Mouse (Mus musculus) midbrain, postnatal 0 days (tissue): ENCODE data around the gene D2hgdh. TPM values are rescaled to one million over a fixed set of nuclear protein-coding genes. Genes with fewer than 3 reads are reported as not detected.
"Not testable (repeated sequence)": the region's sequence is repeated elsewhere in the genome, so short reads cannot be mapped to it uniquely, and the experiment has no call there.

Experiments
- ATAC-seq: fragments of 200-750 bp; cut with Nextera tagmentation; 2 replicates; pipeline ENCODE4 v1.8.0; 2017; ENCODE audit warnings: moderate number of reproducible peaks, mild to moderate bottlenecking, moderate TSS enrichment, moderate library complexity; ENCODE audit not compliant: low FRiP score
- DNase-seq: peaks from one replicate; pipeline ENCODE4 v3.0.0-alpha.2; 2015; ENCODE audit warnings: low spot score
- H3K27ac ChIP-seq: fragments of 300-500 bp; sonication (generic); 2 replicates; pipeline ENCODE4 v1.5.1; 2014; ENCODE audit warnings: low read depth, mild to moderate bottlenecking, low read length, mixed read lengths
- H3K27me3 ChIP-seq: fragments of 300-500 bp; sonication (generic); 2 replicates; pipeline ENCODE4 v1.6.1; 2014; ENCODE audit warnings: low read length, control low read depth, mixed read lengths; ENCODE audit not compliant: insufficient read depth
- H3K36me3 ChIP-seq: fragments of 300-500 bp; sonication (generic); 2 replicates; pipeline ENCODE4 v1.6.1; 2014; ENCODE audit warnings: low read length, control low read depth, mixed read lengths; ENCODE audit not compliant: insufficient read depth
- H3K4me1 ChIP-seq: fragments of 300-500 bp; sonication (generic); 2 replicates; pipeline ENCODE4 v1.6.1; 2014; ENCODE audit warnings: mild to moderate bottlenecking, control low read depth, antibody characterized with exemption, low read length, mixed read lengths; ENCODE audit not compliant: insufficient read depth
- H3K4me2 ChIP-seq: fragments of 300-500 bp; sonication (generic); 2 replicates; pipeline ENCODE4 v1.6.1; 2014; ENCODE audit warnings: low read depth, mild to moderate bottlenecking, low read length, mixed read lengths; ENCODE audit not compliant: poor library complexity, severe bottlenecking
- H3K4me3 ChIP-seq: fragments of 300-500 bp; sonication (generic); 2 replicates; pipeline ENCODE4 v1.5.1; 2014; ENCODE audit warnings: low read depth, mild to moderate bottlenecking, low read length, moderate library complexity
- H3K9ac ChIP-seq: fragments of 300-500 bp; sonication (generic); replicated peaks from 2 replicates; pipeline ENCODE4 v1.6.1; 2014; ENCODE audit warnings: mild to moderate bottlenecking, low read length, moderate library complexity, mixed read lengths; ENCODE audit not compliant: poor library complexity, severe bottlenecking
- H3K9me3 ChIP-seq: fragments of 300-500 bp; sonication (generic); 2 replicates; pipeline ENCODE4 v1.6.1; 2016; ENCODE audit warnings: low read length, control low read depth
- CTCF ChIP-seq: IDR thresholded peaks from 2 replicates; pipeline ENCODE4 v1.5.1; 2016; ENCODE audit warnings: antibody characterized with exemption, mild to moderate bottlenecking
- WGBS: fragments of 180-500 bp; shearing (Covaris S2); extraction: QIAGEN DNeasy Blood & Tissue Kit; methylation state at CpG from one replicate; pipeline ENCODE4 v1.1.7; 2014; 5-methylcytosine and 5-hydroxymethylcytosine counted together
- polyA plus RNA-seq: library from polyadenylated mRNA; unstranded; fragments of >200 nt; fragmentation: Nextera tagmentation; extraction: Ambion mirVana; gene quantifications from 2 replicates; pipeline ENCODE4 v1.2.1, GENCODE M21; 2015
- total RNA-seq: library from RNA; depleted of rRNA; stranded (reverse); fragments of >200 nt; gene quantifications from 2 replicates; pipeline ENCODE4 v1.2.3, GENCODE M21; 2014

The D2hgdh gene
- total and polyA plus RNA-seq, 2 experiments from 2014 or later: 8.6 to 20.0 TPM

DNA sequence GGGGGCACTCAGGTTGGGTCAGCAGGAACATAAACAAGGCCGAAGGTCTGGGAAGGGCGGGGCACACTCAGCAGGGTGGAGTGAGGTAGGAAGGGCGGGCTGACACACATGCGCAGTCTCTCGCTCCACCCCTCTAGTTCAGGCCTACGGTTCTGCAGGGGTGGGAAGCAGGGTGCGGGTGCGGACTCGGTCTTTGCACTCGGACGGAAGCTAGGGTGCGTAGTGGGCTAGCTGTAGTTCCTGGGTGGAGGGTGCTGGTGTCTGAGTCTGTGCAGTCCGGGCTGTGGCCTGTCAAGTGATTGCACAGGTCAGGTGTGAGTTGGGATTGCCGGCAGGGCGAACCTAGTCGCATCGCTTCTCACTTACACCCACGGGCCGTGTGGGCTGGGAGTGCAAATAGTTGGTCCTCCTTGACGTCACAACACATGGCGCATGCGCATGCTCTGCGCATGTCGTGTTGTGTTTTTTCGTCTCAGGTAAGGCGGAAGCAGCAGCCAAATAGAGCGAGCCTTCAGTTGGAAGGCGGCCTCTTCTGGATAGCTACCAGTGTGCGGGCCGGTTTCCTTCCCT is 481 bp downstream of the D2hgdh start:
- no peaks in the 10 kb centered on the region for H3K27me3 ChIP-seq
- ATAC-seq (peak; percentile 93), DNase-seq (peak; percentile 97)
- peak overlapping the region; percentile 80 for H3K4me2 ChIP-seq
- H3K9me3 ChIP-seq: no peaks in the 10 kb centered on the region
- H3K27ac ChIP-seq: peak overlapping the region; percentile 95
- peak overlapping the region; percentile 65 for H3K9ac ChIP-seq
- no peaks in the 10 kb centered on the region for H3K4me1 ChIP-seq
- WGBS: 2% methylated on average over 30 of the region's 30 CpGs
- no peaks in the 10 kb centered on the region for H3K36me3 ChIP-seq
- TF ChIP-seq CTCF: peak; percentile 51
- H3K4me3 ChIP-seq: peak overlapping the region; percentile 50

DNA sequence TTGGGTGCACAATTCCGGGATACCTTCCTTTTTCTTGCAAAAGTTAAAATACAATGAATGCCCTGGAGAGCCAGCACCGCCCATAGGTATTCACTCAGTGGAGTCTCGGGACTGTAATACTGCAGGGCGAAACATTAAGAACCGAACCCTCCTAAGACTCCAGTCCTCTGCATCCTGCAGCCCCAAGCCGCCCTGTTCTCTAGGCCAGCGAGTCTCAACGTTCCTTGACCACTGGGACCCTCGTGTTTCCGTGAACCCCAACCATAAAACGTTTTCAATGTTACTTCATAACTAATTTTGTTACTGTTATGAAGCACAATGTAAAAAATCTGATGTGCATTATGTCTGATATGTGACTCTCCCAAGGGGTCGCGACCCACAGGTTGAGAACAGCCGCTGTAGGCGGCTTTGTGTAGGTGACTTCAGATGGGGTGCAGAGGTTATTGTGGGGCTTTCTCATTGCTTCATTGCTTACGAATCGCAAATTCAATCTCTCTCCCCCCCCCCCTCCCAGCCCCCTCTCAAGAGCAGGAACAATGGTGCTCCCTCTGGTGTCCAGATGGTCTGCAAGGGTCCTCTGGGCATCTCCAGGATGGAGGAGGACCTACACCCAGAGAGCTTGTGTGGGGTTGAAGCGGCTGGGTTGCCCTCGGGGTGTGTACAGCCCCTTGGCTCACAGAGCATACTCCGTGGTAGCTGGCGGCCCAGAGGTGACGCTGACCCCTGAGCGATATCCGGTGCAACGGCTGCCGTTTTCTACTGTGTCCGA is 1.2 kb downstream of the D2hgdh start:
- peak overlapping the region; percentile 65 for H3K9ac ChIP-seq
- H3K4me3 ChIP-seq: peak overlapping the region; percentile 50
- DNase-seq (peak; percentile 9), ATAC-seq (peak; percentile 48)
- peak overlapping the region; percentile 95 for H3K27ac ChIP-seq
- peak; percentile 46 for TF ChIP-seq CTCF
- H3K9me3 ChIP-seq: no peaks in the 10 kb centered on the region
- 44% methylated on average over 27 of the region's 27 CpGs for WGBS
- no peaks in the 10 kb centered on the region for H3K36me3 ChIP-seq
- H3K4me1 ChIP-seq: no peaks in the 10 kb centered on the region
- H3K27me3 ChIP-seq: no peaks in the 10 kb centered on the region
- H3K4me2 ChIP-seq: peak overlapping the region; percentile 80

DNA sequence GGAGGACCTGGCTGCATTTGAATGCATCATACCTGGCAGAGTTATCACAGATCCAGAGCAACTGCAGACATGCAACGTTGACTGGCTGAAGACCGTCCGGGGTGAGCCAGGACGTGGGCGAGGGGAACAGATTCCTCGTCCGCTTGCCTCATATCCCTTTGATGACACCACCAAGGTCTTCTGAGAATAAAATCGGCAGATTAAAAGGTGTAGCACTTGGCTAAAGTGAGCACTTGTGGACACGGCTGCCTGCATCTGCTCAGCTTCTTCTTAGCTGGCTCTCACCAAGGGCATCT is 1.8 kb downstream of the D2hgdh start:
- Histone ChIP-seq H3K9me3 (no peaks in the 10 kb centered on the region), H3K36me3 (no peaks in the 10 kb centered on the region), H3K4me3 (no peak overlapping the region), H3K27ac (0 out of 2 replicates have a peak overlapping the region, but pooled peaks have one; percentile 95), H3K27me3 (no peaks in the 10 kb centered on the region), H3K9ac (no peak overlapping the region), H3K4me1 (no peaks in the 10 kb centered on the region), H3K4me2 (no peak overlapping the region; the same call in 1 of the 2 replicates)
- ATAC-seq: no peak
- DNase-seq: no peak
- 95% methylated on average over 9 of the region's 9 CpGs for WGBS
- TF ChIP-seq CTCF: no peak

DNA sequence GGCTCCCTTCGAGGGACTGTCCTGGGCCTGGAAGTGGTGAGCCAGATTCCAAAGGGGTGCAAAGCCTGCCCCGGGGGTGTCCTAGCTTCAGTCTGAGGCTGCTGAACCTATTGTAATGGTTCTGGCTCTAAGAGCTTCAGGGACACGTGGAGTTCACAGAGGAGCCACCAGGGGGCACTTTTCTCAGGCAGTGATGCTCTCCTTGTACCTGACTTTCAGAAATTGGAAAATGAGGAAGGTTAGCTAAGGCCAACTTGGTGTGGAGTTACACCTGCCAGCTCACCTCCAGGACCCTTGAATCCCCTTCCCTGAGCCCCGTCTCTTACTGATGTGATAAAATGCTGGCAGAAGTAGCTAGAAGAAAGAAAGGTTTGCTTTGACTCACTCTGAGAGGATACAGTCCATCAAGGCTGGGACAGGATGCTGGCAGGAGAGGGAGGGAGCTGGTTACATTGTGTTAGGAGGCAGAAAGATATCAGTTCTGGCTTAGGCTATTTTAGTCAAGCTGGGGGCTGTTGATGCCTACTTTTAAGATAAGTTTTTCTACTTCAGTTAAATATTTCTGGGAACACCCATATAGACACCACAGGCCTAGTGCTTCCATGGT is 8.1 kb downstream of the D2hgdh start:
- H3K4me2 ChIP-seq, H3K9me3 ChIP-seq, H3K36me3 ChIP-seq, H3K9ac ChIP-seq, H3K27me3 ChIP-seq, DNase-seq, H3K27ac ChIP-seq, H3K4me1 ChIP-seq, H3K4me3 ChIP-seq, ATAC-seq: not testable (repeated sequence)
- 79% methylated on average over 2 of the region's 4 CpGs for WGBS
- TF ChIP-seq CTCF: peak; percentile 44

- no peak for ATAC-seq
Observed at GRCm38 (mm10) chr1:93834671-93835150, 10.0 kb downstream of the D2hgdh start.

GRCm38 (mm10) chr1:93835211-93835610 is 10.5 kb downstream of the D2hgdh start:
- H3K4me1 ChIP-seq: no peaks in the 10 kb centered on the region
- WGBS: 97% methylated on average over 4 of the region's 4 CpGs
- no peaks in the 10 kb centered on the region for H3K9me3 ChIP-seq
- 0 out of 2 replicates have a peak, but pooled peaks cover 8% of the 10 kb centered on the region for H3K36me3 ChIP-seq
- H3K27ac ChIP-seq: no peak overlapping the region
- DNase-seq (no peak), ATAC-seq (no peak)
- no peak overlapping the region for H3K4me3 ChIP-seq
- no peak for TF ChIP-seq CTCF
- no peaks in the 10 kb centered on the region for H3K27me3 ChIP-seq
- H3K4me2 ChIP-seq: no peak overlapping the region
- no peak overlapping the region for H3K9ac ChIP-seq

More at GRCm38 (mm10) chr1:93834671-93835150, 10.0 kb downstream of the D2hgdh start:
- DNase-seq: no peak
- Histone ChIP-seq H3K4me2 (no peak overlapping the region), H3K4me1 (no peaks in the 10 kb centered on the region), H3K9ac (no peak overlapping the region), H3K27ac (no peak overlapping the region), H3K36me3 (0 out of 2 replicates have a peak, but pooled peaks cover 8% of the 10 kb centered on the region), H3K4me3 (no peak overlapping the region), H3K27me3 (no peaks in the 10 kb centered on the region), H3K9me3 (no peaks in the 10 kb centered on the region)
- 82% methylated on average over 7 of the region's 7 CpGs for WGBS
- no peak for TF ChIP-seq CTCF
